Mouse (Mus musculus): ENCODE measurements at regions not wholly inside any gene's neighbourhood (a gene's known extent, or its start where the extent isn't known, plus 50 kb on each side); places are given as distances from the start of the nearest gene placed in this dataset.

- TF ChIP-seq CTCF (IDR thresholded peaks at IDR 0.05; ENCODE audit: control insufficient read depth, insufficient read depth, insufficient read length) (no peak), USF1 (IDR thresholded peaks at IDR 0.05; ENCODE audit: low read depth) (no peak)
Measured at GRCm38 (mm10) chr2:92806481-92807195, 108.3 kb upstream of the Syt13 start.

All from C2C12 (cell line).